Mouse (Mus musculus) cerebellum, adult 2 months (tissue): ENCODE measurements around the gene Iqca.

Experiments used
- CTCF ChIP-seq: fragments of 200-500 bp; IDR thresholded peaks from 2 replicates; pipeline ENCODE4 v1.5.1; 2011; ENCODE audit warnings: low read depth, mild to moderate bottlenecking, control low read depth, low read length, moderate library complexity, borderline replicate concordance; ENCODE audit not compliant: insufficient read depth
- POLR2A ChIP-seq: fragments of 200-500 bp; IDR thresholded peaks from 2 replicates; pipeline ENCODE4 v1.6.1; 2011; ENCODE audit warnings: low read length, control low read depth, borderline replicate concordance; ENCODE audit not compliant: insufficient read depth

DNA sequence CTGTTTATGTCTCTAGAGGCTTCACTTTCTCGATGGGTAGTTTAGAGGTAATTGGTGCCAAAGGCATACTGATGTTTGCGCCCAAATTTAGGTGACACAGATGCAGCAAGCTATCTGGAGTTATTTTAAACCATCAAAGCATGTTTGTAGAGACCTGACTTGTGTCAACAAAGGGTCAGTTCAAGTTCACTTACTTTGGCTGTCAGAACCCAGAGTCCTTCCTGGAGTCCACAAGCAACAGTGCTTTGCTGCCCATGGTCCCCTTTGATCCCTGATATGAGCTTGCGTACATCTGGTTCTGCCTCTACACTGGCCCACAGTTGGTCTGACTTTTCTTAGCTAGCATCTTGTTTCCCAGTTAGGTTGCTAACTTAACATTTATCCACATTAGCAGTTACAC is 153.3 kb downstream of the Iqca start:
- TF ChIP-seq CTCF (no peak), POLR2A (no peak)
